Mouse (Mus musculus) neural tube, embryonic 11.5 days (tissue): ENCODE results near the gene Fahd1. TPM values are rescaled to one million over a fixed set of nuclear protein-coding genes. Genes with fewer than 3 reads are reported as not detected.

Experiments used
- ATAC-seq: fragments of 200-750 bp; cut with Nextera tagmentation; 2 replicates; pipeline ENCODE4 v1.8.0; 2017; ENCODE audit warnings: moderate number of reproducible peaks, mild to moderate bottlenecking, moderate TSS enrichment, moderate library complexity; ENCODE audit not compliant: insufficient read depth, low FRiP score, low TSS enrichment
- DNase-seq: peaks from one replicate; pipeline ENCODE4 v3.0.0-alpha.2; 2015; ENCODE audit warnings: low spot score
- H3K27ac ChIP-seq: fragments of 300-500 bp; sonication (generic); 2 replicates; pipeline ENCODE4 v1.5.1; 2014; ENCODE audit warnings: low read depth, mild to moderate bottlenecking, low read length
- H3K27me3 ChIP-seq: fragments of 300-500 bp; sonication (generic); 2 replicates; pipeline ENCODE4 v1.6.1; 2014; ENCODE audit warnings: mild to moderate bottlenecking, low read length, mixed read lengths; ENCODE audit not compliant: control insufficient read depth, insufficient read depth
- H3K36me3 ChIP-seq: fragments of 300-500 bp; sonication (generic); 2 replicates; pipeline ENCODE4 v1.6.1; 2014; ENCODE audit warnings: mild to moderate bottlenecking, low read length, moderate library complexity, mixed read lengths; ENCODE audit not compliant: control insufficient read depth, insufficient read depth
- H3K4me1 ChIP-seq: fragments of 300-500 bp; sonication (generic); 2 replicates; pipeline ENCODE4 v1.6.1; 2014; ENCODE audit warnings: low read length, mixed read lengths; ENCODE audit not compliant: control insufficient read depth, insufficient read depth
- H3K4me2 ChIP-seq: fragments of 300-500 bp; sonication (generic); 2 replicates; pipeline ENCODE4 v1.6.1; 2014; ENCODE audit warnings: low read depth, mild to moderate bottlenecking, moderate library complexity
- H3K4me3 ChIP-seq: fragments of 300-500 bp; sonication (generic); 2 replicates; pipeline ENCODE4 v1.5.1; 2014; ENCODE audit warnings: low read depth, low read length
- H3K9ac ChIP-seq: fragments of 300-500 bp; sonication (generic); 2 replicates; pipeline ENCODE4 v1.6.1; 2014; ENCODE audit warnings: mild to moderate bottlenecking, low read length
- H3K9me3 ChIP-seq: fragments of 300-500 bp; sonication (generic); 2 replicates; pipeline ENCODE4 v1.6.1; 2016; ENCODE audit warnings: low read length; ENCODE audit not compliant: control insufficient read depth
- WGBS: fragments of 180-500 bp; shearing (Covaris S2); extraction: QIAGEN DNeasy Blood & Tissue Kit; methylation state at CpG from one replicate; pipeline ENCODE4 v1.1.7; 2014; 5-methylcytosine and 5-hydroxymethylcytosine counted together
- polyA plus RNA-seq: library from polyadenylated mRNA; unstranded; fragments of >200 nt; fragmentation: Nextera tagmentation; extraction: Ambion mirVana; gene quantifications from 2 replicates; pipeline ENCODE4 v1.2.1, GENCODE M21; 2014

Fahd1 gene
- polyA plus RNA-seq, 1 experiment from 2014 or later, result 19.0 TPM

GRCm38 (mm10) chr17:24886134-24886931 lies 36.2 kb upstream of the Fahd1 start, which contains the start of the genes Nubp2 and Spsb3:
Nubp2 (minus strand) TSS chr17:24886349.
Spsb3 (plus strand) TSS chr17:24886643.
- under 1% methylated on average over 62 of the region's 69 CpGs for WGBS
- Histone ChIP-seq H3K9me3 (no peaks in the 10 kb centered on the region), H3K36me3 (peaks cover 11% of the 10 kb centered on the region), H3K27me3 (no peaks in the 10 kb centered on the region), H3K4me1 (peaks cover 14% of the 10 kb centered on the region), H3K27ac (0 out of 2 replicates have a peak within 1 kb of the TSS, but pooled peaks have one; percentile 34), H3K4me3 (peak within 1 kb of the TSS; percentile 88), H3K4me2 (peak within 1 kb of the TSS; percentile 92), H3K9ac (peak within 1 kb of the TSS; percentile 87)
- DNase-seq (peak; percentile 96), ATAC-seq (peak; percentile 94)

GRCm38 (mm10) chr17:24885356-24886133 lies 35.4 kb upstream of the Fahd1 start:
- no peak for ATAC-seq
- H3K27ac ChIP-seq, result no peak overlapping the region
- H3K9ac ChIP-seq, result peak overlapping the region; percentile 61
- no peaks in the 10 kb centered on the region for H3K9me3 ChIP-seq
- H3K36me3 ChIP-seq, result peaks cover 7% of the 10 kb centered on the region
- H3K27me3 ChIP-seq, result no peaks in the 10 kb centered on the region
- 24% methylated on average over 22 of the region's 22 CpGs for WGBS
- peak overlapping the region; percentile 64 for H3K4me3 ChIP-seq
- H3K4me2 ChIP-seq, result peak overlapping the region; percentile 86
- DNase-seq, result no peak
- H3K4me1 ChIP-seq, result peaks cover 14% of the 10 kb centered on the region

GRCm38 (mm10) chr17:24884391-24884790 lies 34.2 kb upstream of the Fahd1 start:
- Histone ChIP-seq H3K4me2 (no peak overlapping the region), H3K4me3 (no peak overlapping the region)
- no peak for DNase-seq

GRCm38 (mm10) chr17:24881738-24882440 lies 31.7 kb upstream of the Fahd1 start:
- 46% methylated on average over 7 of the region's 7 CpGs for WGBS
- Histone ChIP-seq H3K27me3 (no peaks in the 10 kb centered on the region), H3K36me3 (peaks cover 6% of the 10 kb centered on the region; the same call in 1 of the 2 replicates), H3K4me3 (no peak overlapping the region), H3K9ac (no peak overlapping the region), H3K4me2 (no peak overlapping the region), H3K27ac (no peak overlapping the region), H3K9me3 (no peaks in the 10 kb centered on the region), H3K4me1 (peaks cover 6% of the 10 kb centered on the region)
- ATAC-seq (no peak), DNase-seq (peak; percentile 57)

More at GRCm38 (mm10) chr17:24884391-24884790, 34.2 kb upstream of the Fahd1 start:
- Histone ChIP-seq H3K9me3 (no peaks in the 10 kb centered on the region), H3K9ac (no peak overlapping the region), H3K36me3 (peaks cover 6% of the 10 kb centered on the region; the same call in 1 of the 2 replicates), H3K4me1 (peaks cover 14% of the 10 kb centered on the region), H3K27me3 (no peaks in the 10 kb centered on the region), H3K27ac (no peak overlapping the region)
- 90% methylated on average over 6 of the region's 6 CpGs for WGBS
- no peak for ATAC-seq

GRCm38 (mm10) chr17:24878531-24878930 lies 28.4 kb upstream of the Fahd1 start:
- no peak for ATAC-seq
- H3K36me3 ChIP-seq, result peaks cover 6% of the 10 kb centered on the region; the same call in 1 of the 2 replicates
- 71% methylated on average over 8 of the region's 8 CpGs for WGBS
- no peak for DNase-seq
- no peaks in the 10 kb centered on the region for H3K9me3 ChIP-seq
- no peak overlapping the region for H3K4me2 ChIP-seq
- H3K4me3 ChIP-seq, result no peak overlapping the region
- no peak overlapping the region for H3K27ac ChIP-seq
- no peak overlapping the region for H3K9ac ChIP-seq
- no peaks in the 10 kb centered on the region for H3K4me1 ChIP-seq
- H3K27me3 ChIP-seq, result no peaks in the 10 kb centered on the region

- no peaks in the 10 kb centered on the region for H3K4me1 ChIP-seq
- no peak overlapping the region for H3K27ac ChIP-seq
- H3K27me3 ChIP-seq, result no peaks in the 10 kb centered on the region
- no peak overlapping the region for H3K4me3 ChIP-seq
- peaks cover 2% of the 10 kb centered on the region; the same call in 1 of the 2 replicates for H3K36me3 ChIP-seq
- H3K4me2 ChIP-seq, result no peak overlapping the region
- WGBS, result 45% methylated on average over 5 of the region's 5 CpGs
- DNase-seq (no peak), ATAC-seq (no peak)
- no peaks in the 10 kb centered on the region for H3K9me3 ChIP-seq
- no peak overlapping the region for H3K9ac ChIP-seq
Measured at GRCm38 (mm10) chr17:24878117-24878397, 27.9 kb upstream of the Fahd1 start.

- Histone ChIP-seq H3K27ac (no peak overlapping the region), H3K27me3 (no peaks in the 10 kb centered on the region), H3K4me2 (no peak overlapping the region), H3K4me3 (no peak overlapping the region), H3K36me3 (no peaks in the 10 kb centered on the region), H3K9ac (peak overlapping the region; percentile 18; the same call in 1 of the 2 replicates), H3K4me1 (no peaks in the 10 kb centered on the region), H3K9me3 (no peaks in the 10 kb centered on the region)
- WGBS, result 62% methylated on average over 10 of the region's 10 CpGs
- DNase-seq (no peak), ATAC-seq (no peak)
Measured at GRCm38 (mm10) chr17:24877336-24878116, 27.4 kb upstream of the Fahd1 start.

- ATAC-seq, result no peak
Measured at GRCm38 (mm10) chr17:24874989-24875388, 24.8 kb upstream of the Fahd1 start.

More at GRCm38 (mm10) chr17:24874989-24875388, 24.8 kb upstream of the Fahd1 start:
- no peak overlapping the region for H3K9ac ChIP-seq
- DNase-seq, result no peak
- no peak overlapping the region for H3K4me2 ChIP-seq
- H3K4me3 ChIP-seq, result no peak overlapping the region
- H3K27ac ChIP-seq, result no peak overlapping the region
- H3K4me1 ChIP-seq, result no peaks in the 10 kb centered on the region
- H3K27me3 ChIP-seq, result no peaks in the 10 kb centered on the region
- 89% methylated on average over 8 of the region's 8 CpGs for WGBS
- H3K9me3 ChIP-seq, result no peaks in the 10 kb centered on the region
- no peaks in the 10 kb centered on the region for H3K36me3 ChIP-seq
